Mouse (Mus musculus) liver, embryonic 14.5 days (tissue): Measurements from ENCODE around the gene Rex1bd. TPM values are rescaled to one million over a fixed set of nuclear protein-coding genes. Genes with fewer than 3 reads are reported as not detected.

Experiments used
- ATAC-seq: fragments of 200-750 bp; cut with Nextera tagmentation; 2 replicates; pipeline ENCODE4 v1.8.0; 2017; ENCODE audit warnings: moderate number of reproducible peaks, mild to moderate bottlenecking, moderate library complexity; ENCODE audit not compliant: insufficient read depth
- DNase-seq, 3 experiments: peaks; one replicate each; pipeline ENCODE4 v3.0.0-alpha.2; 2012 to 2013; ENCODE audit warnings: low read depth in 3 of 3, low spot score in 3 of 3
- H3K27ac ChIP-seq: fragments of 300-500 bp; sonication (generic); 2 replicates; pipeline ENCODE4 v1.5.1; 2014; ENCODE audit warnings: moderate library complexity, mild to moderate bottlenecking, control low read depth, inconsistent platforms
- H3K27me3 ChIP-seq: fragments of 300-500 bp; sonication (generic); 2 replicates; pipeline ENCODE4 v1.6.1; 2014; ENCODE audit warnings: mild to moderate bottlenecking, low read length, moderate library complexity; ENCODE audit not compliant: control insufficient read depth, insufficient read depth
- H3K36me3 ChIP-seq: fragments of 300-500 bp; sonication (generic); replicated peaks from 2 replicates; pipeline ENCODE4 v1.6.1; 2014; ENCODE audit warnings: low read depth; ENCODE audit not compliant: control insufficient read depth, insufficient read depth
- H3K4me1 ChIP-seq, 2 experiments: fragments of 200-500 bp in 1 of 2; fragments of 300-500 bp in 1 of 2; sonication (generic) in 1 of 2; replicated peaks; 2 replicates each; pipeline ENCODE4 v1.6.1; 2012 to 2014; ENCODE audit warnings: antibody characterized with exemption in 1 of 2, inconsistent platforms in 1 of 2, low read length in 1 of 2; ENCODE audit not compliant: control insufficient read depth in 2 of 2, insufficient read depth in 2 of 2
- H3K4me2 ChIP-seq: fragments of 300-500 bp; sonication (generic); 2 replicates; pipeline ENCODE4 v1.6.1; 2014; ENCODE audit warnings: low read depth, mild to moderate bottlenecking, control low read depth, moderate library complexity
- H3K4me3 ChIP-seq, 2 experiments: fragments of 200-500 bp in 1 of 2; fragments of 300-500 bp in 1 of 2; sonication (generic) in 1 of 2; 2 replicates each; pipeline ENCODE4 v1.5.1; 2012 to 2014; ENCODE audit warnings: low read depth in 2 of 2, low read length in 2 of 2, mild to moderate bottlenecking in 2 of 2, control low read depth in 1 of 2, inconsistent platforms in 1 of 2, moderate library complexity in 1 of 2; ENCODE audit not compliant: insufficient read depth in 1 of 2
- H3K9ac ChIP-seq: fragments of 300-500 bp; sonication (generic); replicated peaks from 2 replicates; pipeline ENCODE4 v1.6.1; 2014; ENCODE audit warnings: mild to moderate bottlenecking, control low read depth, moderate library complexity
- H3K9me3 ChIP-seq: fragments of 300-500 bp; sonication (generic); 2 replicates; pipeline ENCODE4 v1.6.1; 2016; ENCODE audit warnings: low read length, mixed read lengths; ENCODE audit not compliant: control insufficient read depth
- CTCF ChIP-seq: IDR thresholded peaks from 2 replicates; pipeline ENCODE4 v1.5.1; 2016; ENCODE audit warnings: antibody characterized with exemption, low read depth, control low read depth
- EP300 ChIP-seq: IDR thresholded peaks from 2 replicates; pipeline ENCODE4 v1.6.1; 2016; ENCODE audit warnings: antibody characterized with exemption, low read depth
- WGBS: fragments of 180-500 bp; shearing (Covaris S2); extraction: QIAGEN DNeasy Blood & Tissue Kit; methylation state at CpG from one replicate; pipeline ENCODE4 v1.1.7; 2014; ENCODE audit not compliant: insufficient replicate concordance; 5-methylcytosine and 5-hydroxymethylcytosine counted together
- polyA plus RNA-seq, 2 experiments: library from polyadenylated mRNA; depleted of rRNA in 1 of 2; stranded (reverse) in 1 of 2; unstranded in 1 of 2; fragments of >200 nt; fragmentation: Nextera tagmentation in 1 of 2; extraction: Ambion mirVana in 1 of 2; gene quantifications; 2 replicates each; pipeline versions ENCODE4 v1.2.1 to v1.2.3; 2012 to 2014

Gene Rex1bd
- polyA plus RNA-seq, 2 experiments = 55.1 to 72.0 TPM

- no peaks in the 10 kb centered on the region for H3K9me3 ChIP-seq
- H3K36me3 ChIP-seq = peaks cover 28% of the 10 kb centered on the region
- H3K27ac ChIP-seq = peak overlapping the region; percentile 75
- peak overlapping the region; percentile 13 to 89 for H3K4me3 ChIP-seq
- TF ChIP-seq CTCF = no peak
- TF ChIP-seq EP300 = no peak
- peaks cover 25 to 31% of the 10 kb centered on the region in 2 experiments for H3K4me1 ChIP-seq
- no peaks in the 10 kb centered on the region for H3K27me3 ChIP-seq
- H3K4me2 ChIP-seq = peak overlapping the region; percentile 79
- ATAC-seq = no peak
- WGBS = 21% methylated on average over 5 of the region's 5 CpGs
- peak overlapping the region; percentile 51 for H3K9ac ChIP-seq
- DNase-seq = no peak
These were observed 22.7 kb upstream of the Rex1bd start for GRCm38 (mm10) chr8:70529299-70529698.

GRCm38 (mm10) chr8:70528182-70528797, 21.7 kb upstream of the Rex1bd start:
- TF ChIP-seq EP300 = no peak
- H3K36me3 ChIP-seq = peaks cover 19% of the 10 kb centered on the region
- peak overlapping the region; percentile 89 to 100 for H3K4me3 ChIP-seq
- ATAC-seq (no peak), DNase-seq (no peak)
- no peaks in the 10 kb centered on the region for H3K27me3 ChIP-seq
- no peaks in the 10 kb centered on the region for H3K9me3 ChIP-seq
- 9% methylated on average over 13 of the region's 13 CpGs for WGBS
- peak overlapping the region; percentile 96 for H3K9ac ChIP-seq
- H3K4me1 ChIP-seq = peaks cover 30 to 38% of the 10 kb centered on the region in 2 experiments
- H3K4me2 ChIP-seq = peak overlapping the region; percentile 79
- peak overlapping the region; percentile 75 for H3K27ac ChIP-seq

- Histone ChIP-seq H3K9me3 (no peaks in the 10 kb centered on the region), H3K4me2 (peak within 1 kb of the TSS; percentile 85), H3K36me3 (peaks cover 15% of the 10 kb centered on the region), H3K4me1 (peaks cover 31 to 39% of the 10 kb centered on the region in 2 experiments), H3K4me3 (peak within 1 kb of the TSS; percentile 89 to 100), H3K27ac (peak within 1 kb of the TSS; percentile 75), H3K9ac (peak within 1 kb of the TSS; percentile 96), H3K27me3 (no peaks in the 10 kb centered on the region)
- ATAC-seq (peak; percentile 78), DNase-seq (peak; percentile 86 to 91 (median 87))
- TF ChIP-seq CTCF = peak; percentile 28; the same call in 1 of the 2 replicates
- TF ChIP-seq EP300 = peak; percentile 51; the same call in 1 of the 2 replicates
- under 1% methylated on average over 61 of the region's 61 CpGs for WGBS
These were observed 21.1 kb upstream of the Rex1bd start, which contains the start of the genes Fkbp8 and Kxd1 for GRCm38 (mm10) chr8:70527512-70528181. Fkbp8 (plus strand) TSS chr8:70527724. Kxd1 (minus strand) TSS chr8:70527956.

GRCm38 (mm10) chr8:70527111-70527511, 20.6 kb upstream of the Rex1bd start:
- DNase-seq = no peak
- H3K27ac ChIP-seq = peak overlapping the region; percentile 71
- WGBS = under 1% methylated on average over 8 of the region's 8 CpGs
- peak overlapping the region; percentile 89 to 100 for H3K4me3 ChIP-seq
- peak; percentile 42 for ATAC-seq
- H3K9me3 ChIP-seq = no peaks in the 10 kb centered on the region
- peaks cover 9% of the 10 kb centered on the region for H3K36me3 ChIP-seq
- peak overlapping the region; percentile 96 for H3K9ac ChIP-seq
- H3K4me1 ChIP-seq = peaks cover 31 to 42% of the 10 kb centered on the region in 2 experiments
- no peaks in the 10 kb centered on the region for H3K27me3 ChIP-seq
- TF ChIP-seq EP300 (no peak), CTCF (no peak)
- peak overlapping the region; percentile 85 for H3K4me2 ChIP-seq
